Mouse (Mus musculus) megakaryocyte, embryonic 14.5 days (primary cell): Measurements from ENCODE around the gene Acsbg2. TPM values are rescaled to one million over a fixed set of nuclear protein-coding genes. Genes with fewer than 3 reads are reported as not detected.

Experiments
- H3K27me3 ChIP-seq: replicated peaks from 2 replicates; pipeline ENCODE3; 2012; ENCODE audit warnings: inconsistent platforms
- H3K36me3 ChIP-seq: replicated peaks from 2 replicates; pipeline ENCODE3; 2012; ENCODE audit warnings: low read length, inconsistent platforms, mixed read lengths
- H3K4me1 ChIP-seq: 2 replicates; pipeline ENCODE4 v1.6.1; 2012; ENCODE audit warnings: inconsistent platforms
- H3K4me3 ChIP-seq: replicated peaks from 2 replicates; pipeline ENCODE3; 2012; ENCODE audit warnings: moderate library complexity, mild to moderate bottlenecking, inconsistent platforms
- H3K9me3 ChIP-seq: 2 replicates; pipeline ENCODE4 v1.6.1; 2012; ENCODE audit warnings: inconsistent platforms
- FLI1 ChIP-seq: IDR thresholded peaks from 2 replicates; pipeline ENCODE4 v1.6.1; 2012; ENCODE audit warnings: low read length, inconsistent platforms, mixed read lengths
- GATA1 ChIP-seq: IDR thresholded peaks from 3 replicates; pipeline ENCODE4 v1.6.1; 2012; ENCODE audit warnings: mixed read lengths, low read length, inconsistent platforms, borderline replicate concordance
- polyA plus RNA-seq: library from polyadenylated mRNA; stranded (reverse); fragments of >175 nt; gene quantifications from 2 replicates; pipeline ENCODE4 v1.2.3, GENCODE M21; 2012; ENCODE audit warnings: low replicate concordance; ENCODE audit not compliant: insufficient read depth

Acsbg2 gene
- polyA plus RNA-seq, 1 experiment: not detected

- TF ChIP-seq GATA1 (no peak), FLI1 (no peak)
- Histone ChIP-seq H3K4me1 (peaks cover 45% of the 10 kb centered on the region), H3K4me3 (peak within 1 kb of the TSS; percentile 5), H3K27me3 (peaks cover 29% of the 10 kb centered on the region), H3K9me3 (peaks cover 5% of the 10 kb centered on the region; the same call in 1 of the 2 replicates), H3K36me3 (no peaks in the 10 kb centered on the region)
Measured at GRCm38 (mm10) chr17:56874936-56875651, 847 bp upstream of the Acsbg2 start, which contains the start of gene 1700061G19Rik. 1700061G19Rik (plus strand) TSS chr17:56875477.

- H3K27me3 ChIP-seq: peaks cover 27% of the 10 kb centered on the region
Measured at GRCm38 (mm10) chr17:56872512-56872911, 1.7 kb downstream of the Acsbg2 start.

GRCm38 (mm10) chr17:56871767-56872166 lies 2.5 kb downstream of the Acsbg2 start:
- no peak for TF ChIP-seq FLI1
- TF ChIP-seq GATA1: no peak
- Histone ChIP-seq H3K36me3 (no peaks in the 10 kb centered on the region), H3K4me1 (peaks cover 42% of the 10 kb centered on the region), H3K4me3 (no peak overlapping the region), H3K27me3 (peaks cover 26% of the 10 kb centered on the region), H3K9me3 (peaks cover 22% of the 10 kb centered on the region)

More at GRCm38 (mm10) chr17:56872512-56872911, 1.7 kb downstream of the Acsbg2 start:
- Histone ChIP-seq H3K4me3 (no peak overlapping the region), H3K4me1 (peaks cover 42% of the 10 kb centered on the region), H3K36me3 (no peaks in the 10 kb centered on the region), H3K9me3 (peaks cover 15% of the 10 kb centered on the region)
- TF ChIP-seq GATA1 (no peak), FLI1 (no peak)

- TF ChIP-seq FLI1 (no peak), GATA1 (no peak)
- H3K4me1 ChIP-seq: peaks cover 34% of the 10 kb centered on the region
- H3K27me3 ChIP-seq: peaks cover 26% of the 10 kb centered on the region
- peaks cover 36% of the 10 kb centered on the region for H3K9me3 ChIP-seq
- H3K36me3 ChIP-seq: no peaks in the 10 kb centered on the region
- H3K4me3 ChIP-seq: no peak overlapping the region
Measured at GRCm38 (mm10) chr17:56870287-56870953, 3.8 kb downstream of the Acsbg2 start.

GRCm38 (mm10) chr17:56869481-56869977 lies 4.7 kb downstream of the Acsbg2 start:
- Histone ChIP-seq H3K27me3 (peaks cover 23% of the 10 kb centered on the region), H3K9me3 (peaks cover 39% of the 10 kb centered on the region), H3K4me3 (no peak overlapping the region), H3K4me1 (peaks cover 26% of the 10 kb centered on the region), H3K36me3 (no peaks in the 10 kb centered on the region)
- no peak for TF ChIP-seq GATA1
- TF ChIP-seq FLI1: no peak

GRCm38 (mm10) chr17:56866071-56866470 lies 8.2 kb downstream of the Acsbg2 start:
- H3K9me3 ChIP-seq: peaks cover 42% of the 10 kb centered on the region
- no peak for TF ChIP-seq GATA1
- TF ChIP-seq FLI1: no peak
- H3K27me3 ChIP-seq: peaks cover 17% of the 10 kb centered on the region
- H3K4me3 ChIP-seq: peak overlapping the region; percentile 14
- H3K4me1 ChIP-seq: peaks cover 18% of the 10 kb centered on the region
- H3K36me3 ChIP-seq: no peaks in the 10 kb centered on the region

- TF ChIP-seq FLI1 (no peak), GATA1 (no peak)
- H3K9me3 ChIP-seq: peaks cover 14% of the 10 kb centered on the region
- H3K36me3 ChIP-seq: no peaks in the 10 kb centered on the region
- peaks cover 38% of the 10 kb centered on the region for H3K4me1 ChIP-seq
- H3K27me3 ChIP-seq: peaks cover 20% of the 10 kb centered on the region
- H3K4me3 ChIP-seq: peak overlapping the region; percentile 77
Measured at GRCm38 (mm10) chr17:56861197-56861596, 13.1 kb downstream of the Acsbg2 start.

- Histone ChIP-seq H3K27me3 (peaks cover 16% of the 10 kb centered on the region), H3K36me3 (no peaks in the 10 kb centered on the region), H3K9me3 (no peaks in the 10 kb centered on the region), H3K4me3 (no peak overlapping the region), H3K4me1 (peaks cover 38% of the 10 kb centered on the region)
- no peak for TF ChIP-seq FLI1
- no peak for TF ChIP-seq GATA1
Measured at GRCm38 (mm10) chr17:56858922-56859321, 15.3 kb downstream of the Acsbg2 start.

GRCm38 (mm10) chr17:56858216-56858615 lies 16.0 kb downstream of the Acsbg2 start:
- TF ChIP-seq GATA1: no peak
- no peak for TF ChIP-seq FLI1
- Histone ChIP-seq H3K27me3 (peaks cover 21% of the 10 kb centered on the region), H3K4me1 (peaks cover 38% of the 10 kb centered on the region), H3K36me3 (no peaks in the 10 kb centered on the region), H3K4me3 (no peak overlapping the region), H3K9me3 (no peaks in the 10 kb centered on the region)

GRCm38 (mm10) chr17:56855421-56855820 lies 18.8 kb downstream of the Acsbg2 start:
- H3K4me3 ChIP-seq: no peak overlapping the region
- H3K27me3 ChIP-seq: peaks cover 26% of the 10 kb centered on the region
- no peaks in the 10 kb centered on the region for H3K36me3 ChIP-seq
- no peaks in the 10 kb centered on the region for H3K9me3 ChIP-seq
- peaks cover 15% of the 10 kb centered on the region for H3K4me1 ChIP-seq
- TF ChIP-seq FLI1 (no peak), GATA1 (no peak)
